Mouse (Mus musculus) bone marrow, adult 2 months (tissue): ENCODE measurements around the gene Prc1. TPM values are rescaled to one million over a fixed set of nuclear protein-coding genes. Genes with fewer than 3 reads are reported as not detected.
A peak's percentile ranks its signal among the peaks of the same experiment; 100 is the strongest.
"Not testable (repeated sequence)": the region's sequence is repeated elsewhere in the genome, so short reads cannot be mapped to it uniquely, and the experiment has no call there.

ENCODE experiments used
- H3K27ac ChIP-seq: fragments of 200-500 bp; 2 replicates; pipeline ENCODE4 v1.5.1; 2012; ENCODE audit warnings: low read depth, mild to moderate bottlenecking, control low read depth, inconsistent platforms, low read length; ENCODE audit not compliant: control insufficient read depth, poor library complexity, insufficient read depth
- H3K4me1 ChIP-seq: fragments of 200-500 bp; 2 replicates; pipeline ENCODE4 v1.6.1; 2011; ENCODE audit warnings: low read length; ENCODE audit not compliant: control insufficient read depth, insufficient read depth
- H3K4me3 ChIP-seq: fragments of 200-500 bp; replicated peaks from 2 replicates; pipeline ENCODE3; 2011; ENCODE audit warnings: mild to moderate bottlenecking, low read depth, low read length, control low read depth; ENCODE audit not compliant: control insufficient read depth
- CTCF ChIP-seq: fragments of 200-500 bp; IDR thresholded peaks from 2 replicates; pipeline ENCODE4 v1.5.1; 2011; ENCODE audit warnings: low read length, control low read depth; ENCODE audit not compliant: control insufficient read depth, insufficient read depth
- POLR2A ChIP-seq: fragments of 200-500 bp; IDR thresholded peaks from 2 replicates; pipeline ENCODE4 v1.6.1; 2011; ENCODE audit warnings: low read depth, mild to moderate bottlenecking, control low read depth, low read length, borderline replicate concordance; ENCODE audit not compliant: control insufficient read depth
- WGBS: fragments of 180-500 bp; shearing (Covaris S2); methylation state at CpG from one replicate; pipeline ENCODE4 v1.1.7; 2018; 5-methylcytosine and 5-hydroxymethylcytosine counted together
- polyA plus RNA-seq: library from polyadenylated mRNA; stranded (reverse); fragments of >200 nt; gene quantifications from 2 replicates; pipeline ENCODE4 v1.2.4, GENCODE M21; 2011; ENCODE audit warnings: low replicate concordance; ENCODE audit not compliant: missing spikeins, insufficient read depth, insufficient read length

The Prc1 gene
- polyA plus RNA-seq, 1 experiment = 172 TPM

DNA sequence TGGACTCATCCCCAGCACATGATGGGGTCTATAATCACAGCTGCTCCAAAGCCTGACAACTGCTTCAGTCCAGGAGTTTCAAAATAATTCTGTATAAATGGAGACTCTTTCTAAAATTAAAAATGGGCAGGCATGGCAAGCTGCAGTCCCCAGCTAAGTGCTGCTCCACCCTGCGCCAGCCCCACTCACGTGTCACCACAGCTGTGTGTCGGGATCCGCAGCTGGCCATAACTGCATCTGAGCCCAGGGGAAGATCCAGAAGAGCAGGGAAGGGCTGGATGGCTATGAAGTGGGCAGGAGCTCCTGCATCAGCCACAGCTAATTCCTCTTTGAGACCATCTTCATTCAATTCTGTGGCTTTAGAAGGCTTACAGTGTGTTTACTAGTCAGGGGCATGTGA lies 24.4 kb downstream of the Prc1 start:
- H3K4me3 ChIP-seq = no peak overlapping the region
- no peak for TF ChIP-seq CTCF
- TF ChIP-seq POLR2A = 0 out of 2 replicates have a peak, but pooled peaks have one; percentile 14
- 92% methylated on average over 4 of the region's 4 CpGs for WGBS
- no peaks in the 10 kb centered on the region for H3K4me1 ChIP-seq
- H3K27ac ChIP-seq = no peak overlapping the region

DNA sequence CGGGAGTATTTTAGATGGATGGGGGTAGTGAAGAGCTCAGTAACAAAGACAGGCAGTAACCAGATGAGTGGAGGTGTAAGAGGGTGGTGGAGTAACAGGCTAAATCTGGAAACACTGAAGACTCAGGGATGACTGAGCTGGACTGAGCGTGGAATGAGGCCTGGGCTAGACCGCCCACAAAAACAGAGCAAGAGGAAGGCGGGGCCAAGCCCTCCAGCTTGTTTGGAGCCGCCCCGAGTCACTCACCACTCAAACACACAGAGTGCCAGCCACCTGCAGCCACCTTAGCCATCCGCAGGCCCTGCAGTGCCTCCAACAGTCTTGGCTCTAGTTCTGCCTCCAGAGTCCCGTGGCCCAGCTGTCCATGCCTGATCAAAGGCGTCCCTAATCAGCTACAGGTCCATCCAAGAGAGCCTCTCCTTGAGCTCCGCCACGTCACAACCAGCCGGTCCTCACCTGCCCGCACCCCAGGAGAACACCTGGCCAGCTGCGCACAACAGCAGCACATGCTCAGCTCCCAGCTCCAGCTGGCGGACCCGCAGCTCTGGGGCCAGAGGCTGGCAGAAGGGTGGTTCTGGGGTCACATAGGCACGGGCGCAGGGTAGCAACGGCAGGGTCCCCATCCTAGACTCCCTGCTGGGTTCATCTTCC lies 25.7 kb downstream of the Prc1 start:
- Histone ChIP-seq H3K4me3 (no peak overlapping the region), H3K4me1 (no peaks in the 10 kb centered on the region), H3K27ac (no peak overlapping the region)
- WGBS = 88% methylated on average over 19 of the region's 19 CpGs
- TF ChIP-seq POLR2A = no peak
- no peak for TF ChIP-seq CTCF

DNA sequence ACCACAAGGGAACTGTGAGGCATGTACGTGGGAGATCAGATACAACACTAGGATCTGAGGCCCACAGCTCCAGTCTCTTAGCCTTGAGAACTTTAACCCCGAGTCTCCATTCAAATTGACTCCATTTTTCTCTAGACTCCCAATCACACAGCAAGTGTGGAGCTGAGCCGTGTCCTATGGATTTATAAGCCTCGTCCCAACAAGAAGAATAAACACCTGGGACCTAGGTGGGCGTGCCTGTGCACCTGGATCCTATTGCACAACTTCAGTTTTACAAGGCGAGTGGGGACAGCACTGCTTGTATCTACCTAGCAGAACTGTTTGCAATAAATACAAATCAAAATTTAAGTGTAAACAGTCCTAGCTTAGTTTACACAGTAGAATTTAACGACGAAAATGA lies 29.1 kb downstream of the Prc1 start:
- Histone ChIP-seq H3K27ac (no peak overlapping the region), H3K4me3 (peak overlapping the region; percentile 46), H3K4me1 (no peaks in the 10 kb centered on the region)
- no peak for TF ChIP-seq CTCF
- TF ChIP-seq POLR2A = no peak
- 14% methylated on average over 8 of the region's 8 CpGs for WGBS

DNA sequence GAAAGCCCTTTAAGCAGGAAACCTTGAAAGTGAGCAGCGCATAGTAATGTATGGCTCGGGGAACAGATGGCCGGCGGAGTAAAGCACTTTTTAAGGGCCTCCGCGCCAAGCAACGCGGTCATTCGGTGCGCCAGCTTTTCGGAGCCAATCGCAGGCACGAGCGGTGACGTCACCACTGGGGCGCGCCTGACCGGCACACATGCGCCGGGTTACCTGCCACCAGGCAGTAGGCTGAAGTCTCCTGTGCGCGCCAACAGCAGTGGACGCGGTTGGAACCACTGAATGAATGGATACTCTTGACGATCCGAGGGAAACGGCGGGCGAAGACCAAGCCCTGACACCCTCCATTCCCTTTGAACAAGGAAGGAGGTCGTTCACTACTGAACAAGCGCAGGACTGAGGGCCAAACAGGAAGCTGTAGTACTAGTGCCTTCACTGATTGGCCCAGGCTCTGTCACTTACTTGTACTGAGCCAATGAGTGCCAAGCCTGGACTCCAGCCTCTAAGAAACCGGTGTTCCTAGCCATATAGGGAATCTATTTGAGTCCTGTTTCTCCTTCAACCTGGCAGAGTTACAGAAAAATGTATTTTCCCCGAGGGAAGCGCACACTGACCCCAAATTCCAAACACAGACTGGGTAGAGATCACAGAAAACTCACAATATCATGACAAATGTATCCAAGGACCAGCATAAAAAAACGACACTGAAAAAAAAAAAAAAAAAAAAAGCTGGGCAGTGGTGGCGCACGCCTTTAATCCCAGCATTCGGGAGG lies 30.0 kb downstream of the Prc1 start, which contains the start of gene Rccd1:
Gene Rccd1 (minus strand): TSS at position 412 of the 773 bp plus-strand sequence.
- Histone ChIP-seq H3K27ac (peak within 1 kb of the TSS; percentile 68), H3K4me3 (peak within 1 kb of the TSS; percentile 93), H3K4me1 (no peaks in the 10 kb centered on the region)
- WGBS = 2% methylated on average over 38 of the region's 38 CpGs
- TF ChIP-seq POLR2A (peak; percentile 64), CTCF (no peak)

DNA sequence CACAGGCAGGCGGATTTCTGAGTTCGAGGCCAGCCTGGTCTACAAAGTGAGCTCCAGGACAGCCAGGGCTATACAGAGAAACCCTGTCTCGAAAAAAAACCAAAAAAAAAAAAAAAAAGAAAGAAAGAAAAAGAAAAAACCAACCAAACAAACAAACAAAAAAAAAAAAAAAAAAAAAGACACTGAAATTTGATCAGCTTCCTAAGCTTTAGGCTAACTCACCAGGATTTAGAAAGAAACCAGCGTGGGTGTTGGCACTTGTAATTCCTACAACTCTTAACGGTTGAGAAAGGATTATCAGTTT lies 30.5 kb downstream of the Prc1 start:
- not testable (repeated sequence) for H3K27ac ChIP-seq, H3K4me3 ChIP-seq, H3K4me1 ChIP-seq
- 46% methylated on average over 5 of the region's 5 CpGs for WGBS

DNA sequence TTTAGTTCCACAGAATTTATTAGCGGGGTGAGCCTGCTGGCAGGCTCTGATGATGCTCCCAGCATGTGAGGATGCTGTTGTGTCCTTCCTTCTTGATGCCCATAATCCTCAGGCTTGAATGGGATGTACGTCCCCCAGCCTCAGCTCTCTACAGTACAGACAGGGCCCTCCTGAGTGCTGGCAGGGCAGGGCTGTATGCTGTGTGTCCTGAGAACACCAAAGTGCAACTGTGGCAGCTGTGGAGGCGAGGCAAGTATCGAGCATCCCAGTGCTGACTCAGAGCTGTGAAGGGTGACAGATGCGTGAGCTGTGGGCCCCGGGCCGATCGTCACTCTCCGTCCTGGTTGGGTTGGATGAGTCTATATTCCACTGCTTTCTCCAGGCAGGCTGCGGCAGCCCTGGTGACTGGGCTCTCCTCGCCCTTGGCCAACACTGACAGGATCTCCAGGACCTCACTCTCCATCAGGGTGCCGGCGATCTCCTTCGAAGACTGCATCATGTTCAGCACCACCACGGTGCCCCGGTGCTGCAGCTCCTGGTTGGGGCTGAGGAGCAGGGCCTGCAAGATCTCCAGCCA lies 31.1 kb downstream of the Prc1 start:
- H3K4me1 ChIP-seq = no peaks in the 10 kb centered on the region
- WGBS = 91% methylated on average over 16 of the region's 16 CpGs
- no peak overlapping the region for H3K27ac ChIP-seq
- H3K4me3 ChIP-seq = no peak overlapping the region
- TF ChIP-seq CTCF = no peak
- no peak for TF ChIP-seq POLR2A

DNA sequence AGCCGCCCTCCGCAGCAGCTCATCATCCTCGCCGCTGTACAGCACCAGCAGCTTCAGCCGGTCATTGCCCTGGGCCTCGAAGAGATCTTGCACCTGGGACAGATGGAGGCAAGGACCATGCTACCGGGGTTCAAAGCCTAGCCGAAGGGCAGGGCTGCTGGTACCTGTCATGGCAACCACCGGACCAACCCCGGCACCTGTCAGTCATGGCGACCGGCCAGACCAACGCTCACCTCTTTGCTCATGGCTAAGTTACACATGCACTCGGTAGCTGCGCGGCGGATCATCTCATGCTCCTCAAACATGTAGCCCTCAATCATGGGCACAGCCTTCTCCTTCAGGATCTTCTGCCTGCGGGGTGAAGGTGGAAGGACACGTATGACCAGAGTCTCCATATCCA lies 31.8 kb downstream of the Prc1 start:
- no peaks in the 10 kb centered on the region for H3K4me1 ChIP-seq
- H3K4me3 ChIP-seq = no peak overlapping the region
- 95% methylated on average over 19 of the region's 19 CpGs for WGBS
- no peak for TF ChIP-seq CTCF
- no peak for TF ChIP-seq POLR2A
- no peak overlapping the region for H3K27ac ChIP-seq

DNA sequence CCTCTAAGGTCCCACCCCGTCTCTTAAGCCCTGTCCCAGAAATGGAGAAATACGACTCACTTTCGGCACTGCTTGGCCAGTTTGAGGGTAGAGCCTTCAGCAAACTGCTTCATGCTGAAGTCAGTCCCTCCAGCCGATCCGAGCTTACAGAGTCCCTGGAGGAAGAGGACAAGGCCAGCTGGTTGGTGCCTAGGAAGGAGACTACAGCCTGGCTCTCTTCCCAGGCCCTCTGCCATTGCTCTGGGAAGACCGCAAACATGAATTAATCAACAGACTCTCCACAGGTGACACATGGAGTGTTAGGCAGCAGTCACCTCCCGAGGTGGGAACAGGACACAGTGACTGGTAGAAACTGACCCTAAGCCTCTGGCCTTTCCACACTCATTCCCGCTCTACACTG lies 36.0 kb downstream of the Prc1 start:
- TF ChIP-seq POLR2A = no peak
- no peak for TF ChIP-seq CTCF
- H3K4me3 ChIP-seq = no peak overlapping the region
- WGBS = 87% methylated on average over 8 of the region's 8 CpGs
- no peak overlapping the region for H3K27ac ChIP-seq
- H3K4me1 ChIP-seq = no peaks in the 10 kb centered on the region

DNA sequence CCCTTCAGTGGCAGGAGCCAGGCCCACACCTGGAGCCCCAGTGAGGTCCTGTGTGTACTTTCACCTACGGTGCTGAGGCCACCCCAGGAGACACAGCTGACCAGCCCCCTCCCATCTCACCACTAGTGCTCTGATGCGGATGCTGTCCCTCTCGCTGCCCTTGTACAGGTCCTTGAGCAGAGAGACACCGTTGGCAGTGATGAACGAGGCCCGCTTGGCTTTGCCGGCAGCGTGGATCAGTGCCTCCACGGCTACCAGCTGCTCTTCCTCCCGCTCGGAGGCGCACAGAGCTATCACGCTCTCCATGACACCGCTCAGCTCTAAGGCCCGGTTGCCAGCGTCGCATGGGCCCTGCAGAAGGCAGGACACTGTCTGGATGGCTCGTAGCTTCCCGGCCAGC lies 37.2 kb downstream of the Prc1 start:
- 93% methylated on average over 19 of the region's 19 CpGs for WGBS
- Histone ChIP-seq H3K4me1 (no peaks in the 10 kb centered on the region), H3K27ac (no peak overlapping the region), H3K4me3 (no peak overlapping the region)
- no peak for TF ChIP-seq CTCF
- TF ChIP-seq POLR2A = no peak
